Mouse (Mus musculus) limb, embryonic 14.5 days (tissue): ENCODE data around the gene Kcna7. TPM values are rescaled to one million over a fixed set of nuclear protein-coding genes. Genes with fewer than 3 reads are reported as not detected.
"Not testable (repeated sequence)": the region's sequence is repeated elsewhere in the genome, so short reads cannot be mapped to it uniquely, and the experiment has no call there.

Experiments used
- ATAC-seq: fragments of 200-750 bp; cut with Nextera tagmentation; 2 replicates; pipeline ENCODE4 v1.8.0; 2017; ENCODE audit warnings: low read depth, moderate number of reproducible peaks, moderate TSS enrichment; ENCODE audit not compliant: low FRiP score
- DNase-seq: peaks from one replicate; pipeline ENCODE4 v3.0.0-alpha.2; 2015; ENCODE audit warnings: low spot score
- H3K27ac ChIP-seq: fragments of 300-500 bp; sonication (generic); replicated peaks from 2 replicates; pipeline ENCODE4 v1.5.1; 2014; ENCODE audit warnings: low read depth, mild to moderate bottlenecking, low read length, moderate library complexity, mixed read lengths
- H3K27me3 ChIP-seq: fragments of 300-500 bp; sonication (generic); 2 replicates; pipeline ENCODE4 v1.6.1; 2014; ENCODE audit warnings: low read length, mixed read lengths; ENCODE audit not compliant: control insufficient read depth, insufficient read depth
- H3K36me3 ChIP-seq: fragments of 300-500 bp; sonication (generic); 2 replicates; pipeline ENCODE4 v1.6.1; 2014; ENCODE audit warnings: mild to moderate bottlenecking, low read length, moderate library complexity, mixed read lengths; ENCODE audit not compliant: control insufficient read depth, insufficient read depth
- H3K4me1 ChIP-seq: fragments of 300-500 bp; sonication (generic); 2 replicates; pipeline ENCODE4 v1.6.1; 2014; ENCODE audit warnings: antibody characterized with exemption, low read length, mixed read lengths; ENCODE audit not compliant: control insufficient read depth, insufficient read depth
- H3K4me2 ChIP-seq: fragments of 300-500 bp; sonication (generic); replicated peaks from 2 replicates; pipeline ENCODE4 v1.6.1; 2014; ENCODE audit warnings: low read depth, mild to moderate bottlenecking, low read length, moderate library complexity; ENCODE audit not compliant: severe bottlenecking
- H3K4me3 ChIP-seq: fragments of 300-500 bp; sonication (generic); replicated peaks from 2 replicates; pipeline ENCODE4 v1.5.1; 2014; ENCODE audit warnings: low read length
- H3K9ac ChIP-seq: fragments of 300-500 bp; sonication (generic); 2 replicates; pipeline ENCODE4 v1.6.1; 2014; ENCODE audit warnings: mild to moderate bottlenecking, low read depth, low read length, moderate library complexity; ENCODE audit not compliant: severe bottlenecking
- H3K9me3 ChIP-seq: fragments of 300-500 bp; sonication (generic); 2 replicates; pipeline ENCODE4 v1.6.1; 2016; ENCODE audit warnings: low read length; ENCODE audit not compliant: control insufficient read depth
- POLR2A ChIP-seq: fragments of 200-500 bp; IDR thresholded peaks from 2 replicates; pipeline ENCODE4 v1.8.0; 2012; ENCODE audit warnings: inconsistent platforms, mild to moderate bottlenecking, moderate library complexity, borderline replicate concordance; ENCODE audit not compliant: insufficient read depth, insufficient read length; ENCODE audit errors: extremely low read depth
- WGBS: fragments of 180-500 bp; shearing (Covaris S2); extraction: QIAGEN DNeasy Blood & Tissue Kit; methylation state at CpG from one replicate; pipeline ENCODE4 v1.1.7; 2014; 5-methylcytosine and 5-hydroxymethylcytosine counted together
- polyA plus RNA-seq, 2 experiments: library from polyadenylated mRNA; depleted of rRNA in 1 of 2; stranded (reverse) in 1 of 2; unstranded in 1 of 2; fragments of >200 nt; fragmentation: Nextera tagmentation in 1 of 2; extraction: Ambion mirVana in 1 of 2; gene quantifications; 2 replicates each; pipeline versions ENCODE4 v1.2.1 to v1.2.3; 2012 to 2014

Kcna7 gene
- polyA plus RNA-seq, 2 experiments = 0.10 TPM; not detected in 1

DNA sequence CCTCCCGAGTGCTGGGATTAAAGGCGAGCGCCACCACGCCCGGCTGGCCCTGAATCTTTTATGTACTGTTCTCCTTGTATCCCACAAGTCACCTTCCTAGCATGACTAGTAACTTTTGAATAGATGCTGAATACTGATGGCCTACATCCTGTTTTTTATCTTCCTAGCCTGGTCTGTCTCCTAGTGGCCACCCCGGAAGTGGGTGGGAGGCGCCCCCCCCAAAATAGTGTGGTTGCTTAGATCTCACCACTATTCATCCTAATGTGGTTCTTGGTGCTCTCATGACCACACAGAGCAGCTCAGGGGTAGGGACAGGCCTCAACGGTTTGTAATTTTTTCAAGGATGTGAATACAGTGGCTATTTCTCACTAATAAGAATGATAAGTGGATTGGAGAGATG is 30.8 kb upstream of the Kcna7 start:
- Histone ChIP-seq H3K9me3 (no peaks in the 10 kb centered on the region), H3K4me1 (peaks cover 4% of the 10 kb centered on the region; the same call in 1 of the 2 replicates), H3K27me3 (peaks cover 5% of the 10 kb centered on the region; the same call in 1 of the 2 replicates), H3K4me2 (no peak overlapping the region), H3K9ac (no peak overlapping the region), H3K27ac (no peak overlapping the region), H3K36me3 (peaks cover 72% of the 10 kb centered on the region), H3K4me3 (no peak overlapping the region)
- DNase-seq (no peak), ATAC-seq (no peak)
- TF ChIP-seq POLR2A = no peak
- whole genome bisulfite sequencing = 94% methylated on average over 8 of the region's 8 CpGs

DNA sequence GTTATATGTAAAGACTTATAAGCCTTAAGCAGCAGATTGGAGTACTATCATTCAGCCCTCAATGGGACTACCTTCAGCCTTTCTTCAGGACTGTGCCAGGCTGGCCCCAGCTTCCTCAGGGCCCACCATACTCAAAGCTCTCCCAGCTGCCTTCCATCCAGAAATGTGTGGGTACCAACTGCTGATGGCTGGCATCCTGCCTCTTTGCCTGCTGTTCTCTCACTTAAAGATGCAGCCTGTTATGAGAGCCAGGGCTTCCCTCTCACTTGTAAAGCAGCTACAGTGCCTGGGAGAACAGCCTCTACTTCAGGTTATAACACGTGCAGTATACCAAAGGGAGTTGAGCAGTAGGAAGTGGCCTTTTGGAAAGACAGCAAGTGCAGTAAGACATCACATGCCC is 29.4 kb upstream of the Kcna7 start:
- Histone ChIP-seq H3K27ac (no peak overlapping the region), H3K4me3 (no peak overlapping the region), H3K4me1 (no peaks in the 10 kb centered on the region), H3K9me3 (no peaks in the 10 kb centered on the region), H3K36me3 (peaks cover 85% of the 10 kb centered on the region), H3K4me2 (no peak overlapping the region), H3K9ac (no peak overlapping the region), H3K27me3 (no peaks in the 10 kb centered on the region)
- WGBS = 90% methylated on average over 1 of the region's 1 CpGs
- DNase-seq = no peak
- ATAC-seq = no peak
- TF ChIP-seq POLR2A = no peak

DNA sequence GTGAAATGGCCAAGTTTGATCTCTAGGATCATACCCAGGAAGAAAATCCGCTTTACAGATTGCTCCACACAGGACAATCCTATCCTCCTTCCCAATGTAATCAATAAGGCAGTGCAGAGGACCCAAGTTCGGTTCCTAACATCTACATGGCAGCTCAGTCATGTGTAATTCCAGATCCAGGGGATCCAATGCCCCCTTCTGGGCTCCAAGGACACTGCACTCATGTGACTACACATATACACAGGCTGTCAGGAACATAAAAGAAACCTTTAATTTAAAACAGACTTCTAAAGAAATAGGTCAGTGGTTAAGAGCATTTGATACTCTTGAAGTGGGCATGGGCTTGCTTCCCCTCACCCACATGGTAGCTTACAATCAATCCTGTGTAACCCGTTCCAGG is 19.4 kb upstream of the Kcna7 start:
- no peak overlapping the region for H3K4me3 ChIP-seq
- no peaks in the 10 kb centered on the region for H3K27me3 ChIP-seq
- no peak overlapping the region for H3K27ac ChIP-seq
- no peak overlapping the region for H3K9ac ChIP-seq
- DNase-seq = no peak
- peaks cover 99% of the 10 kb centered on the region for H3K36me3 ChIP-seq
- no peak overlapping the region for H3K4me2 ChIP-seq
- WGBS = 84% methylated on average over 3 of the region's 3 CpGs
- no peak for ATAC-seq
- no peaks in the 10 kb centered on the region for H3K9me3 ChIP-seq
- no peak for TF ChIP-seq POLR2A
- no peaks in the 10 kb centered on the region for H3K4me1 ChIP-seq

DNA sequence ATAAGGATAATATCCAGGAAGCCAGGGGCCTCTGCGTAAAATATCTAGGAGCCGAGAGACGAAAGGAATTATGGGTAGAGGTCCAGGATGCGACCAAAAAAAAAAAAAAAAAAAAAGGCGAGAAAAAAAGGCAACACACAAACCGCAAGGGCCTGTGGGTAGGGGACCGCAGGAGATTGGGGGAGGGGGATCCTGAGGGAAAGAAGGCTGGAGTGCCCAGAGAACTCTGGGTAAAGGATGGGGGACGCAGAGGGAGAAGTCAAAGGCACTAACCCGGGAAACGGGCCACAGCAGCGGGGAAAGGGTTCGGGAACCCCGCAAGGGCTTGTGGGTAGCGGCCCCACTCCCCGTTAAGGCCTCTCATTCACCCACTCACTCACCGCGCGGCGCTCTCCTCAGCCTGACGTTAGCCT is 10.3 kb upstream of the Kcna7 start:
- TF ChIP-seq POLR2A = no peak
- peak; percentile 71 for ATAC-seq
- WGBS = 0% methylated on average over 19 of the region's 20 CpGs

DNA sequence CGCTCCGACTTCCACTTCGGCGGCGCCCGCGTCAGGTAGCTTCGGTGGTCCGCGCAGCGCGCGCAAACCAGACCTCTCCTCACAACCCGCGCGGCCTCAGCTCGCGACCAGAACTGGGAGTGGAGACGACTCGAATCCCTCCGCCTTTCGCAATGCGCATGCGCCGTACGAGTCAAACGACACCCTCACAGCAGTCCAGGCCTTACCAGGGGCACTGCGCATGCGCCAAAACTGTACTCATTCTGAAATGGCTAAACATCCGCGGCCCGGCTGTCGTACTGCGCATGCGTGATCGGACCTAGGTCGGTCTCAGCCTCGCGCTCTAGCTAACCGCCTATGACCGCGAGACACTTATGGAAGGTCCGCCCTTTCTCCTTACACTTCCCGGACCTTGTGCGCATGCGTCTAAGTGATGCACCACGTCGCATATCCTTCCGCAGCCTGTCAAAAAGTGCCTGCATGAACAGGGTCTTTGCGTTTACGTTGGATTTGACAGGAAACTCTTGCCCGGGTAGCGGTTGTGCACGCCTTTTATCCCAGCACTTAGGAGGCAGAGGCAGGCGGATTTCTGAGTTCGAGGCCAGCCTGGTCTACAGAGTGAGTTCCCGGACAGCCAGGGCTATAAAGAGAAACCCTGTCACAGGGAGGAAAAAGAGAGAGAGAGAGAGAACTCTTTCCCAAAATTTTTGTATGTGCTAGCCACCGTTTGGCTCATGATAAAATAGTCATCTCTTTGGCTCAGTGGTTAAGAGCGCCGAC is 9.7 kb upstream of the Kcna7 start, which contains the start of gene Snrnp70:
TSS of gene Snrnp70 (minus strand) at position 165 of the 759 bp plus-strand sequence.
- no peaks in the 10 kb centered on the region for H3K9me3 ChIP-seq
- WGBS = under 1% methylated on average over 52 of the region's 60 CpGs
- peak within 1 kb of the TSS; percentile 93 for H3K9ac ChIP-seq
- ATAC-seq (peak; percentile 96), DNase-seq (peak; percentile 100)
- peaks cover 11% of the 10 kb centered on the region for H3K4me1 ChIP-seq
- no peaks in the 10 kb centered on the region for H3K27me3 ChIP-seq
- TF ChIP-seq POLR2A = peak; percentile 97
- H3K4me3 ChIP-seq = peak within 1 kb of the TSS; percentile 74
- H3K36me3 ChIP-seq = peaks cover 20% of the 10 kb centered on the region
- H3K4me2 ChIP-seq = peak within 1 kb of the TSS; percentile 88
- H3K27ac ChIP-seq = peak within 1 kb of the TSS; percentile 98

More for the DNA sequence above, 10.3 kb upstream of the Kcna7 start:
- Histone ChIP-seq H3K9ac (peak overlapping the region; percentile 93), H3K4me1 (peaks cover 11% of the 10 kb centered on the region), H3K36me3 (peaks cover 27% of the 10 kb centered on the region), H3K9me3 (no peaks in the 10 kb centered on the region), H3K27me3 (no peaks in the 10 kb centered on the region), H3K27ac (peak overlapping the region; percentile 98), H3K4me3 (peak overlapping the region; percentile 74), H3K4me2 (peak overlapping the region; percentile 88)
- peak; percentile 78 for DNase-seq

DNA sequence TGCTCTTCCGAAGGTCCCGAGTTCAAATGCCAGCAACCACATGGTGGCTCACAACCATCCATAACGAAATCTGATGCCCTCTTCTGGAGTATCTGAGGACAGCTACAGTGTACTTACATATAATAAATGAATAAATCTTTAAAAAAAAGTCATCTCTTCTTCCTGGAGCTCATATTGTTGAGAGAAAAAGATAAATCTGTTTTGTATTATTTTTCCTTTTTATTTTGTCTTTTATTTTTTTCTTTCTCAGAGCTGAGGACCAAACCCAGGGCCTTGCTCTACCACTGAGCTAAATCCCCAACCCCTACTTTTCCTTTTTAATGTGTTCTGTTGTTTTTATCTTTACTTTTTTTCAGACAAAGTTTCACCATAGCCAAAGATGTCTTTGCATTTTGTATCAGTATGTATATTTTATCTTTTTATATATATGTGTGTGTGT is 9.1 kb upstream of the Kcna7 start:
- H3K9me3 ChIP-seq, ATAC-seq, DNase-seq, H3K27me3 ChIP-seq: not testable (repeated sequence)
- Histone ChIP-seq H3K4me1 (peaks cover 11% of the 10 kb centered on the region), H3K36me3 (peaks cover 15% of the 10 kb centered on the region), H3K27ac (peak overlapping the region; percentile 81; the same call in 1 of the 2 replicates), H3K4me2 (peak overlapping the region; percentile 60), H3K9ac (peak overlapping the region; percentile 45; the same call in 1 of the 2 replicates), H3K4me3 (peak overlapping the region; percentile 74)
- 11% methylated on average over 3 of the region's 3 CpGs for WGBS
